Mouse (Mus musculus): ENCODE data around the gene Uvrag.

The Uvrag gene

DNA sequence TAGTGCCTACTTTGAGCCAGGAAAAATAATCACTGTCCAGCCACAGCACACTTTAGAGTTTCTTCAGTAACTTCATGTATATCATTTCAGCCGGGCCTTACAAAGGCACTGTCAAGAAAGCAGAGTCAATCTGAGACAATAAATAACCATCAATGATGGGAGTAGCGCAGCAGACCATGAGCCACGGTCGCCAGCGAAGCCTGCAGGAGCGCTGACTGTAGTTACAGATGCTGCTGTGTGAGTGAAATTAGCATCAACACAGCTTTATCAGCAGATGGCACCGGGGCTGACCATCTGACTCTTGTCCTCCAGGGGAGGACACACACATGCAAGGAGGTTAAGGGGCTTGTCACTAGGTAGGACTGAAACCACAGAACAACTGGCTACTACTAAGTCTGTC, 251.7 kb downstream of the Uvrag start:
- DNase-seq (ENCODE audit: low read depth, low spot score) = no peak

GRCm38 (mm10) chr7:98888810-98889209, 252.1 kb downstream of the Uvrag start:
- no peak for DNase-seq (ENCODE audit: low read depth, low spot score)

GRCm38 (mm10) chr7:98887811-98888261, 253.1 kb downstream of the Uvrag start:
- DNase-seq (ENCODE audit: low read depth, low spot score) = no peak

DNA sequence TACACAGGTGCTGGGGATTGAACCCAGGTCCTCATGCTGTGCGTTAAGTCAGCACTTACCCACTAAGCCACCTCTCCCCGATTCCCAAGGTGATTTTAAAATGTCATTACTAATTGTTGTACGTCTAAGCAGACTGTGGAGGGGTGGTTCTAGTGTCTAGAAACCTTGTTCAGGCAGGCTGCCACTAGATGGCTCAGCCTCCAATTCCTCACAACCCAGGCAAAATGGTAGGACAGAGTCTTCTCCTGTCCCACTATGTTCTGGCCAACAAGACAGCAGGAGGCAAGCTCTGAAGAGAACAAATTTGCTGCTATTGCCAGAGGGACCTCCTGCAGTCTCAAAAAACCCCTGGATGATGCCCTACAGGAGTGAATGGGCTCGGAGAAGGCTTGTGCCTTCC, 259.1 kb downstream of the Uvrag start:
- no peak for DNase-seq (ENCODE audit: low read depth, low spot score)

DNA sequence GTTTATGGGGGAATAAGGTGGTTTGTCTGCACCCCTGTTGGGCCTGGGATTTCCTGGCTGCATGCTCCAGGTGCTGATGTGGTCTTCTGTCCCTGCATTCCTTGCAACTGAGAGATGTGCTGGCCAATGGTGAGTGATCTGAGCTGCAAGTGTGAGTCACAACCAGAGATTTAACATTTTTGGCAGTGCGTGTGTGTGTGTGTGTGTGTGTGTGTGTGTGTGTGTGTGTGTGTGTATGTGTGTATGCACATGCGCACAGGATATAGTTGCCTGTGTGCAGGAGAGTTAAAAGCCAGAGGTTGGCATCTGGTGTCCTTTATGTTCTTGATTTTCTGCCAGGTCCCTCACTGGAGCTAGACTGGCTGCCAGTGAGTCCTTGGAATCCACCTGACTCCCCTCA, 261.8 kb downstream of the Uvrag start:
- DNase-seq (ENCODE audit: low read depth, low spot score) = no peak

DNA sequence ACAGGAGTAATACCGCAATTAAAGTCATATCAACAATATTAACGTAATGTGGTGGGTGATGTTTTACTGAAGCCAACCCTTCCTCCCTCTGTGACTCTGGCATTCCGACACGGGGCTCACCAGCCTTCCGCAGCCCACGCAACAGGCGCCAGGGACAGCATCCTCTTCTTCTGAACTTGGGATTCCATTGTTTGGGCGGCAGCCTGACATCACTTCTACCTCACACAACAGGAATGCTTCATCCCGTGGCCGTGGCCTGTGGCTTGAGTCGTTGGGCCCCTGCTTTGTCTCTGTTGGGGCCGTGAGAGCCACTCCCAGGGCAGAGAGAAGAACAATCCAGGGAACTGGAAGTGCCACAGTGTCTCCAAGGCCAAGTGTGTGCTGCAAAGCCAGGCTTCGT, 264.8 kb downstream of the Uvrag start:
- no peak for DNase-seq (ENCODE audit: low read depth, low spot score)

DNA sequence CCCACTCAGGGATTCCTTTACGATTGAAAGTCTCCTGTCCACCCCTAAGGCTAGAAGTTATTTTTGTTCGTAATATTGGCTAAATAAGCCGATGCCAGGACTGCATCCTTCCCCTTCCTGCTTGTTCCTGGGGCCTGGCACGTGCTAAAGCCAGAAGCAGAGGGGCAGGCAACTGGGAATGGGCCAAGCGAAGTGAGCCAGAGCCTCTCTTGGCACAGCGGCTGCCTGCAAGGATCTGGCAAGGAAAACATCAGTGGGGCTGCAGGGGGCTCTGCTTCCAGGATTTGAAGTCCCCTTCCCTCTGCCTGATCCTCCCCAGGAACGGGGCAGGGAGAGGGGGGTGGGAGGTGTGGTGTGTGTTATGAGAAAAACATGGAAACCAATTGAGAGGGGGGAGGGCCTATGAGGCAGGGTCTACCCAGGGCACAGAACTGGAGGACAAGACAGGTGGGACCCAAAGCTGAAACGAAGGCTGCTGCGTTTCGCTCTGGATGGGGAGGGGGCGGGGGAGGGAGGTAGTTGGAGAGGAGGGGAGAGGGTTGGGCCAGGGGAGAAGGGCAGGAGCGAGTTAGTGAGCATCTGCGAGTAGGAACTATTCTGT, 265.5 kb downstream of the Uvrag start:
- no peak for DNase-seq (ENCODE audit: low read depth, low spot score)

- DNase-seq (ENCODE audit: low read depth, low spot score) = no peak
These were observed 266.5 kb downstream of the Uvrag start for GRCm38 (mm10) chr7:98874411-98874951.

GRCm38 (mm10) chr7:98873316-98873715, 267.6 kb downstream of the Uvrag start:
- DNase-seq (ENCODE audit: low read depth, low spot score) = no peak

DNA sequence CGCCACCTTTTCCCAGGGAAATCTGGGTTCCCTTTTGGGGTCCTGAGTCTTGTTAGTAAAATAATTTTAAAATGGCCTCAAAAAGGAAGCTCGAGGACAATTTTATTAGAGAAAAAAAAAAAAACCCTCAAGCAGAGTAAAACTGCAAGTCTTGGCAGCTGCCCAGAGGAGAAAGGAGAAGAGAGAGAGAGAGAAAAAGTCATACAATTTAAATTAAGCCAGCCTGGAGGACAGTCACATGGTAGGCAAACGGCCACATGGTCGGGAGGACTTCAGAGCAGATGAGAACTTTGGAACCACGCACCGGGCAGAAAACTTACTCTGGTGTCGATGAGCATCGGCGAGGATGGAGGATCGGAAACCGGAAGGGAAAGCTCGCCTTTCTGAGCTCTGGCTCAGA, 269.1 kb downstream of the Uvrag start:
- DNase-seq (ENCODE audit: low read depth, low spot score) = no peak

GRCm38 (mm10) chr7:98870791-98871190, 270.1 kb downstream of the Uvrag start:
- no peak for DNase-seq (ENCODE audit: low read depth, low spot score)

- DNase-seq (ENCODE audit: low read depth, low spot score) = no peak
These were observed 271.9 kb downstream of the Uvrag start for GRCm38 (mm10) chr7:98869070-98869469.

- no peak for DNase-seq (ENCODE audit: low read depth, low spot score)
These were observed 273.2 kb downstream of the Uvrag start for GRCm38 (mm10) chr7:98867794-98868150.

DNA sequence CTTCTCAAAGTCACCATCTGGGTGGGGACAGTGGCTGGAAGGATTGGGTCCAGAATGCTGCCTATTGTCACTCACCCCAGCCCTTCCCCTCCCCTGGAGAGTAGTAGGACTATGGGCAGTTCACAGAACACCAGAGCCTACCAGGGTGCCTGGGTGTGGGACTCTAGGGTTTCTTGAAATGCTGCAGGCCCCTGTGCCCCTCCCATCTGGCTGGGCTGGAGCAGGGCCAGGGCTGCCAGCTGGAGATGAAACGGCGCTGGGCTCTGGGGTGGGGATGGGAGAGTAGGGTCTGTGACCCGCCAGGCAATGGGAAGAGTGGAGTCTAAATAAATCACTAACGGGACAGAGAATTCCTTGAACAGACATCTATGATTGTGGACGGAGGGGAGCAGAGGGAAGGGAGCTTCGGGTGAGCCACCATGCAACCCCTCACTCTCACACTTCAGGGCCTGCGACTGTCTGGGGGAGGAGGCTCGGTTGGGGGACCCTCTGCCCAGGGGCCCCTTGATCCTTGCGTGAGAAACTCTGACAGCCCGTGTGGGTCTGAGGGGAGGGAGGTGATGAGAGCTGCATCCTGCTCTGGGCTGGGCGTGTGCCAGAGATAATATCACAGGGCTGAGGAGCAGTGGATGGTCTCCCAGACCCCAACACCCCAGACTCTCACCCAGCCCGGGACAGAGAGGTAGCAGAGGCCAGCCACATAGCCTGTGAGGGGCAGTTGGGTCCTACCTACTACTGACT, 273.7 kb downstream of the Uvrag start:
- DNase-seq (ENCODE audit: low read depth, low spot score) = no peak

- no peak for DNase-seq (ENCODE audit: low read depth, low spot score)
These were observed 276.8 kb downstream of the Uvrag start for GRCm38 (mm10) chr7:98863969-98864718.

GRCm38 (mm10) chr7:98862994-98863393, 277.9 kb downstream of the Uvrag start:
- DNase-seq (ENCODE audit: low read depth, low spot score) = no peak

GRCm38 (mm10) chr7:98861002-98861401, 279.9 kb downstream of the Uvrag start:
- DNase-seq (ENCODE audit: low read depth, low spot score) = no peak

DNA sequence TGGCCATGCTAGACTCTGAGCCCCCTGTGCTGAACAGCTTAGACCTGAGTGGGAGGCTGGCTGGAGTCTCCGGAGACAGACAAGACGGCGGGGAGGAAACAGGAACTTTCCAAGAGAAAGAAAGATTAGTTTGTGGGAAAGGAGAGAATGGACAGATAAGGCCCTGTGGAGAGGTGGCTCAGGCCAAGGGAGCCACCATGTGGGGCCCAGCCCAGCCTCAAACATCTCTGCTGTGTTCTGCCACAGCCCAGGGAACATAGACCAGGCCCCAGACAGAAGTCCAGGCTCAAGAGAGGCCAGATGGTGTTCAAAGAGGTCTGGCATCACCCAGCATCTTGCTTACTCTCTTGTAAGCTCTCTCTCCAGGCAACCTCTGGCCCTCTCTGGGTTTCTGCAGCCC, 283.8 kb downstream of the Uvrag start:
- no peak for DNase-seq (ENCODE audit: low read depth, low spot score)

GRCm38 (mm10) chr7:98856128-98856527, 284.8 kb downstream of the Uvrag start:
- no peak for DNase-seq (ENCODE audit: low read depth, low spot score)

GRCm38 (mm10) chr7:98855388-98855787, 285.6 kb downstream of the Uvrag start:
- DNase-seq (ENCODE audit: low read depth, low spot score) = no peak

GRCm38 (mm10) chr7:98853806-98854205, 287.1 kb downstream of the Uvrag start:
- DNase-seq (ENCODE audit: low read depth, low spot score) = no peak

GRCm38 (mm10) chr7:98852950-98853650, 287.8 kb downstream of the Uvrag start:
- no peak for DNase-seq (ENCODE audit: low read depth, low spot score)

Measured in WW6 (cell line).